Mouse (Mus musculus) right cerebral cortex, postnatal 36 days (tissue): ENCODE measurements at regions not wholly inside any gene's neighbourhood (a gene's known extent, or its start where the extent isn't known, plus 50 kb on each side); places are given as distances from the start of the nearest gene placed in this dataset.

ENCODE experiments used
- DNase-seq, 2 experiments: peaks; one replicate each; pipeline ENCODE4 v3.0.0; 2022; ENCODE audit warnings: low spot score in 2 of 2, mixed read lengths in 1 of 2

DNA sequence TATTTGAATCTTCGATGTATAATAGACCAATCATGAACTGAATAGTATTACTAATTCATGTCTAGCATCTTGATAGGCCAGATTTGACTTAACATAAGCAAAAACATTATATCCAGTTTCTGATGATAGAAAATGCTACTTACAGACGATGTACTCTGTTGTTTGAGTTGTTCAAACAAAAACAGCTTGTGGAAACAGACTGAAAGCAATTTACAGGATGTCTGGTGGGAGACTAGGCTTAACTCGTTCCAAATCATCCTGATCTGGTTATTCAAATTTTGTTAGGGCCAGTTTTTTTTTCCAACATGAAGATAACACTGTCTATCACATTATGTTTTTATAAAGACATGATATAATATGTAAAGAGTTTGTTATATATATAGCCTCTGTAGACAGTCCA lies 369.4 kb upstream of the Igbp1b start:
- DNase-seq: no peak

DNA sequence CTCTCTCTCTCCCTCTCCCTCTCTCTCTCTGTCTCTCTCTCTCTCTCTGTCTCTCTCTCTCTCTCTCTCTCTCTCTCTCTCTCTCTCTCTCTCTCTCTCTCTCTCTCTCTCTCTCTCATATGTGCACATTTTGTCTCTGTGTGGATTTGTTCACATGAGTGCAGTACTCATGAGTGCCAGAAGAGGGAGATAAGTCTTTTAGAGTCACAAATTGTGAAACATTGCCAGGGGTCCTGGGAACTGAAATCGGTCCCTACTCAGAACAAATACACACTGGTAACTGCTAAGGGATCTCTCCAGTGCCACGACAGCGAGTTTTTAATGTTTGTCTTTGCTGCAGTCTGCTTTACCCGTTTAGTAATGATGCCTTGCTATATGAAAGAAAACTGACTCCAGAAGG lies 356.2 kb upstream of the Igbp1b start:
- DNase-seq: no peak

DNA sequence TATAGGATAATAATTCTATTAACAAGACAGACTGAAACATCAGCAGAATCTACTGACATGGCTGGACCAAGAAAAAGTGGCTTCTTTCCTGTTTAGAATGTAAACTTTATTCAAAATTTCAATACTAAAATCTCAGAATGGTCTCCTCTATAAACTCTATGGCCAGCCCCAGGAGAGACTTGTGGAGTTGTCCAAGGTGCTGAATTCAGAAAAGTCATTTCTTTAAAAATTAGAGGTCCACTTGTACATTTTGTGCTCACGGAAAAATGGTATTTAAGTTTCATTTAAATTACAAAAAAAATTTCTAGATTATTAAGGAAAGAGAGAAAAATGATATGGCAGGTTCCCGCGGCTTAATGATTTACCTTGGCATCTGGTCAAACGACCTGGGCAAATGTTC lies 352.2 kb upstream of the Igbp1b start:
- DNase-seq: no peak
